8 mouse cellular contexts compared by ENCODE assay signal in genomic region chr19:34474228-34474990, GRCm38 (mm10). TPM values are rescaled to one million over a fixed set of nuclear protein-coding genes. Genes with fewer than 3 reads are reported as not detected.
DNase-seq lines count a peak whose midpoint lies in the region; ATAC-seq lines count a peak whose summit lies in the region.

No protein-coding gene starts in this region.

- intact Hi-C loops in heart, postnatal 25 days (cut with DNase I): no loop called here

- ATAC-seq in embryonic facial prominence, embryonic 12.5 days (ENCODE audit: insufficient number of reproducible peaks, insufficient read depth, low FRiP score, low TSS enrichment): 0 out of 2 replicates have a peak, but pooled peaks have one; percentile 47
- peak; percentile 88 for ATAC-seq in hindbrain, embryonic 13.5 days (ENCODE audit: low FRiP score)
- no peak for ATAC-seq in liver, embryonic 16.5 days (ENCODE audit: low read depth)
- peak; percentile 25; the same call in 1 of the 2 replicates for ATAC-seq in neutrophil, adult 5-6 weeks (ENCODE audit: extremely low read depth, insufficient number of reproducible peaks, low FRiP score, poor library complexity, severe bottlenecking)

- peaks cover 13% of the 10 kb centered on the region for H3K4me1 ChIP-seq in embryonic facial prominence, embryonic 12.5 days
- peaks cover 15% of the 10 kb centered on the region for H3K4me1 ChIP-seq in hindbrain, embryonic 13.5 days (replicated peaks)
- H3K4me1 ChIP-seq in liver, embryonic 16.5 days (ENCODE audit: control insufficient read depth, low read depth, low read length): peaks cover 4% of the 10 kb centered on the region; the same call in 1 of the 2 replicates

- H3K4me2 ChIP-seq in embryonic facial prominence, embryonic 12.5 days (replicated peaks): peak overlapping the region; percentile 83
- peak overlapping the region; percentile 96 for H3K4me2 ChIP-seq in hindbrain, embryonic 13.5 days
- H3K4me2 ChIP-seq in liver, embryonic 16.5 days (ENCODE audit: low read depth, low read length): peak overlapping the region; percentile 61

- peak overlapping the region; percentile 47 for H3K4me3 ChIP-seq in embryonic facial prominence, embryonic 12.5 days
- peak overlapping the region; percentile 59 for H3K4me3 ChIP-seq in hindbrain, embryonic 13.5 days
- H3K4me3 ChIP-seq in liver, embryonic 16.5 days (ENCODE audit: low read depth, low read length): peak overlapping the region; percentile 51

- 5% methylated on average over 49 of the region's 49 CpGs for WGBS in embryonic facial prominence, embryonic 12.5 days
- WGBS in hindbrain, embryonic 13.5 days: 5% methylated on average over 49 of the region's 49 CpGs
- WGBS in liver, embryonic 16.5 days (ENCODE audit: insufficient replicate concordance): 10% methylated on average over 49 of the region's 49 CpGs

- H3K9ac ChIP-seq in embryonic facial prominence, embryonic 12.5 days: peak overlapping the region; percentile 35; the same call in 1 of the 2 replicates
- H3K9ac ChIP-seq in hindbrain, embryonic 13.5 days: peak overlapping the region; percentile 70
- H3K9ac ChIP-seq in liver, embryonic 16.5 days (ENCODE audit: low read depth, low read length): no peak overlapping the region

- H3K27ac ChIP-seq in embryonic facial prominence, embryonic 12.5 days: no peak overlapping the region
- H3K27ac ChIP-seq in hindbrain, embryonic 13.5 days: no peak overlapping the region
- no peak overlapping the region for H3K27ac ChIP-seq in liver, embryonic 16.5 days (ENCODE audit: low read length)

- H3K27me3 ChIP-seq in embryonic facial prominence, embryonic 12.5 days: peaks cover 25% of the 10 kb centered on the region
- H3K27me3 ChIP-seq in hindbrain, embryonic 13.5 days: peaks cover 44% of the 10 kb centered on the region
- H3K27me3 ChIP-seq in liver, embryonic 16.5 days (ENCODE audit: control insufficient read depth, insufficient read depth, low read depth, low read length): peaks cover 30% of the 10 kb centered on the region

- no peaks in the 10 kb centered on the region for H3K36me3 ChIP-seq in embryonic facial prominence, embryonic 12.5 days
- no peaks in the 10 kb centered on the region for H3K36me3 ChIP-seq in hindbrain, embryonic 13.5 days
- H3K36me3 ChIP-seq in liver, embryonic 16.5 days (ENCODE audit: control insufficient read depth, insufficient read depth): no peaks in the 10 kb centered on the region

- peak; percentile 20 to 28 for DNase-seq in heart, adult 18-20 months
- no peak for DNase-seq in heart, postnatal 25 days (ENCODE audit: low spot score)
- peak; percentile 8 for DNase-seq in ES-CJ7 (ENCODE audit: low read depth, low spot score)
- DNase-seq in layer of hippocampus, adult 9-11 months: no peak

- no peaks in the 10 kb centered on the region for H3K9me3 ChIP-seq in embryonic facial prominence, embryonic 12.5 days
- H3K9me3 ChIP-seq in hindbrain, embryonic 13.5 days: no peaks in the 10 kb centered on the region
- no peaks in the 10 kb centered on the region for H3K9me3 ChIP-seq in liver, embryonic 16.5 days (replicated peaks; ENCODE audit: control insufficient read depth, low read length)

RNA-seq across cellular contexts. Expression of gene Ch25h, which starts 0.6 kb away (rescaled TPM):
- under 1 TPM in 1 of 2 experiments, not detected in 1; 0.25 TPM for total RNA-seq in heart, adult 18-20 months (2021)
- under 1 TPM; 0.18 to 0.31 TPM for total RNA-seq in heart, postnatal 25 days (2021)
- 2.4 and 4.1 TPM in 2 replicates for polyA plus RNA-seq in embryonic facial prominence, embryonic 12.5 days (2016; fragmentation: Nextera tagmentation; extraction: Ambion mirVana)
- 0.23 and 0.87 TPM in 2 replicates for polyA plus RNA-seq in hindbrain, embryonic 13.5 days (2015; fragmentation: Nextera tagmentation; extraction: Ambion mirVana)
- polyA plus RNA-seq in liver, embryonic 16.5 days (2015; fragmentation: Nextera tagmentation; extraction: Ambion mirVana): 0.08 TPM in 2 replicates
- total RNA-seq in neutrophil, adult 5-6 weeks (2017): not detected in 2 replicates

RNA-seq across cellular contexts. Expression of gene Lipa, which starts 52.9 kb away (rescaled TPM):
- total RNA-seq in heart, adult 18-20 months (2021): 10 to 100 TPM; 22.2 to 28.9 TPM
- 10 to 100 TPM; 21.0 to 25.6 TPM for total RNA-seq in heart, postnatal 25 days (2021)
- polyA plus RNA-seq in embryonic facial prominence, embryonic 12.5 days (2016; fragmentation: Nextera tagmentation; extraction: Ambion mirVana): 30.2 and 30.7 TPM in 2 replicates
- polyA plus RNA-seq in hindbrain, embryonic 13.5 days (2015; fragmentation: Nextera tagmentation; extraction: Ambion mirVana): 23.4 and 24.4 TPM in 2 replicates
- polyA plus RNA-seq in liver, embryonic 16.5 days (2015; fragmentation: Nextera tagmentation; extraction: Ambion mirVana): 51.8 and 53.1 TPM in 2 replicates
- total RNA-seq in neutrophil, adult 5-6 weeks (2017): 36.2 and 41.1 TPM in 2 replicates

Comparison
In these comparisons a context has a peak if more than half of its experiments do, and no peak if none do; other contexts are left out.
1. DNase-seq: peak in heart, adult 18-20 months (2 of 2) and ES-CJ7 (single experiment); none in heart, postnatal 25 days (single experiment) and layer of hippocampus, adult 9-11 months (single experiment).
2. Peak in every context shown above with its lines, with median percentiles within 50 percentile points of each other: H3K4me2 ChIP-seq and H3K4me3 ChIP-seq.